Mouse (Mus musculus) heart, postnatal 25 days (tissue): ENCODE measurements around the gene Btc. TPM values are rescaled to one million over a fixed set of nuclear protein-coding genes. Genes with fewer than 3 reads are reported as not detected.

Source experiments
- DNase-seq: peaks from one replicate; pipeline ENCODE4 v3.0.0; 2022; ENCODE audit warnings: low spot score
- intact Hi-C: fragments of 180-260 bp; cut with DNase I; formaldehyde crosslinking; loops from one replicate; pipeline ENCODE4 v1.15.1; 2025
- total RNA-seq, 2 experiments: library from RNA; stranded (reverse); gene quantifications; 2 replicates each; pipeline ENCODE4 v1.2.3; 2021

Btc gene
- total RNA-seq, 2 experiments from 2014 or later, result 1.6 to 2.1 TPM

DNA sequence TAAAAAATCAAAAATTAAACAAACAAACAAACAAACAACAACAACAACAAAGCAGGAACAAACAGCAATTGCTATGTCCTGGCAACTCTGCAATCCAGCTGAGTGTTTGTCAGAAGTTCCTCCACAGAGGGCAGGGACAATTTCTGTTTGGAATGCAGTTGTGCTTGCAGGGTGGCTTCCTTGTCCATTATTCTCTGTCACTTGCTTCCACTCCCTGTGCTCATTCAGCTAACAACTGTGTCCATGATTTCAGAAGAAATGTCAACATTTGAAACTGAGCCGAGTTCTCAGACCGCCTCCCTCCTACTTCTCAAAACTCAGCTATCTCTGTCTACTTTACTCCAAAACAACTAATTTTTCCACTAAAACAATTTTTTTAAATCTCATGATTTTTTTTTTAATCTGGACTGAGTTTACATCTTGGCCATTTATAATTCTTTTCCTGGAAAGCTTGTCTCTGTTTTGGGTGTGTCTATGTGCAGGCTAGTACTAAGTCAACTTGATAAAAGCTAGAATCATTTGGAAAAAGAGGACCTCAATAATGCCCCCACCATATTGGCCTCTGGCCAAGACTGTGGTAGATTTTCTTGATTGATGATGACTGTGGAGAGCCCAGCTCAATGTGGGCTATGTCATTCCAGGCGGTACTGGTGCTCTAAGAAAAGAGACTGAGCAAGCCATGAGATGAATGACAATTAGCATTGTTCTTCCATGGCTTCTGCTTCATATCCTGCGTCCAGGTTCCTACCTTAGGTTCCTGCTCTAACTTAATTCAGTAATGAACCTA is 70.5 kb downstream of the Btc start:
- intact Hi-C loops, result no loop called here
- no peak for DNase-seq

DNA sequence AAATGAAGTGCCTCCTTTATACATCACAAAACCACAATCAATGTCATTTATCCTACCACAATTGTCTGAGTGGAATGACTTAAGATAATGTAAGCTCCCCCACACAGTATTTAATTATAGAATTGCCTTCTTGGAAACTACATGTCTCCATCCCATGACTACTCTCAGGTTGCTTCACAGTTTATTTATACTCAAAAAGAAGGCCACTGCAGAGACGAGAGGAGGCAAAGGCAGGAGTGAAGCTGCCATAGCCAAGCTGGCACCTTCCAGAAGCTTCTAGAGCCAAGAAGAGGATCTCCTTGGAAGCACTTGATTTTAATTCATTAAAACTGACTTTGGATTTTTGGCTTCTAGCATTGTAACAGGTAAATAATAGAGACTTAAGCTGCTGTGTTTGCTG is 81.0 kb downstream of the Btc start:
- intact Hi-C loops, result no loop called here
- no peak for DNase-seq

DNA sequence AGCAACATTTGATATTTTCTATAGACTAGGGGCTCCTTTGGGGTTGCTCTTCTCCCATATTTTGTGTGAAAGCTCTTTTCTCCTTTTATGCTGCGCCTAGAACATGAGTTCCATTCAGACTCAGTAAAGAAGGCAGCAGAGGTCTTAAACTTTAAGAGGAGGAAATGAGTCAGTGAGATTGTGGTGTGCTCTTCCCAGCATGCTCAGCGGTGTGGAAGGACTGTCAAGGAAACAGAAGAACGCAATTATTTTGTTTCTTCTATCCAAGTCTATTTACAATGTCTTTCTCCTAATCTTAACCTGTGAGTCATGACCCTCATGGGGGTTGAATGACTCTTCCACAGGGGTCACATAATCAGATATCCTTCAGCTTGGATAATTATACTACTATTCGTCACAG is 82.4 kb downstream of the Btc start:
- intact Hi-C loops, result no loop called here
- DNase-seq, result no peak

DNA sequence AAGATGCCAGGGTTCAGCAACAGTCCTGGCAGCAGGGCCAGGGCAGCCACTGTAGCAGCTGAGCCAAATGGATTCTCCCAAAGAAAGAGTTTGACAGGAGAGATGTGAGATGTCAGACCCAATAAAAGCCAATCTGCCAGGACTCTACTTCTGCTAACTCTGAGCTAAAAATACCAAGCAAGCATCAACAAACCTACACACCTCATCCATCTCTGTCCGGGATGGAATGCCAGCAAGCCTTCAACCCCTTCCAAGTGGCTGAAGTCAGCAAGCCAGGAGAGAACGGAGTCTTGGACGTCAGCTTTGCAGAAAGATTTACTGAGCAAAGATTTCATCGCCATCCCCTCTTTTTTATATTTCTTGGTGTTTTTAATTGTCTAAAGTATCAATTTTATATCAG is 88.8 kb downstream of the Btc start:
- intact Hi-C loops, result no loop called here
- no peak for DNase-seq

DNA sequence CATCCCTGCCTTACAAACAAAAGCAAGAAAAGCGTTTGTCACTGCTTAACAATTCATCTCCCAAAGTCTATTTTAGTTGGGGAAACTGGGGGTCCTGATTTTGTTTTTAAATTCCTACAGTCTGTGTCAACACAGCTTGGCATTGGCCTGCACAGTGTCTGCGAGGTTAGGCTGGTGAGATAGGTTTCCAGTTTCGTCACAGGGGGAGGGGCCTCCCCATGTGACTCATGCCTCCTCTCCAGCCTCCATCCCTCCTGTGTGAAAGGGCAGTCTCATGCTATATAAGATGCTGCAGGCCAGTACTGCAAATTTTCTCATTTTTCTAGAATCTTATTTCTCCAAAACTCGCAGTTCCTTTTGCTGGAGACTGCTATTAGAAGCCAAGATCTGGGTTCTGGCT is 91.0 kb downstream of the Btc start:
- intact Hi-C loops, result no loop called here
- DNase-seq, result no peak

DNA sequence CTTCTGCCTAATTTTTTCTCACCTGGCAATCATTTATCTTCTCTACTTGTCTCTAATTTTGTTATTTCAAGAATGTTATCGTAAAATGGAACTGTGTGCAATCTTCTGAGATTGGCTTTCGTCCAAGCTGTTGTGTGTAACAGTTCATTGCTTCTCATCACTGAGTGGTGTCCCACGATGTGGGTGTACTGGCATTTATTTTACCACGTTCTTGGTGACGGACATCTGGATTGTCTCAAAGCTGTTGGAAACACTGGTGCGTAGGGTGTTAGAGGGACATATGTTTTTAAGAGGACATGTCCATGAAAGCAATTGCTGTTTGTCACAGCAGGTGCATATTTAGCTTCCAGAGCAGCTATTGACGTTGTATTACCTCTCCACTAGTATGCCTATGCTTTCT is 94.2 kb downstream of the Btc start:
- intact Hi-C loops, result loop anchor here (1.0 to 10.0 kb wide), 3 partner anchors 332 to 644 kb away; no protein-coding TSS in a partner anchor
- DNase-seq, result no peak

DNA sequence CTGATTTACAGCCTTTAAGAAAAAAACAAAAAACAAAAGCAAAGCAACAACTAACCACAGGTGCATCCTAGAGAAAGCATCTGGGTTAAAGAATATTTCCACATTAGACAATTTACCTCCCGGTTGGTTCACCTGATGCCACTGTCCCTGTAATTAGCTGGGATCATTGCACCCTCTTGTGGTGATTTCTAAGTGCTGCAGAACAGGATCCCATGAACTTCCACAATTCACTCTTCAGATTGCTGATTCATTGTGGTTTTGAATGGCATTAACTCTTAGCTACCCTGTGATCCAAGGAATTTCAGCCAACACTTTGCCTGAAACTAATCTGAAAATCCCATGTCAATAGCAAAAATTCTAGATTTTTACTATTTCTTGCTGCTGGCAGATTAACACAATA is 94.9 kb downstream of the Btc start:
- DNase-seq, result no peak
- intact Hi-C loops, result loop anchor here (1.0 to 10.0 kb wide), 3 partner anchors 331 to 643 kb away; no protein-coding TSS in a partner anchor

Other genes with a start within 250 kb of the Btc start
- gene Parm1, start 114.6 kb upstream of the Btc start, total RNA-seq, result 10 to 100 TPM; 46.4 to 47.0 TPM